Mouse (Mus musculus) frontal cortex, adult (tissue): ENCODE data around the gene Wnt2b.

Source experiments
- ATAC-seq: cut with Nextera tagmentation; 2 replicates; pipeline ENCODE4 v1.9.2; 2017; ENCODE audit warnings: mild to moderate bottlenecking, moderate library complexity, mixed read lengths; ENCODE audit not compliant: low TSS enrichment

The Wnt2b gene

GRCm38 (mm10) chr3:104963331-104964276, 1.9 kb upstream of the Wnt2b start:
- ATAC-seq: no peak

DNA sequence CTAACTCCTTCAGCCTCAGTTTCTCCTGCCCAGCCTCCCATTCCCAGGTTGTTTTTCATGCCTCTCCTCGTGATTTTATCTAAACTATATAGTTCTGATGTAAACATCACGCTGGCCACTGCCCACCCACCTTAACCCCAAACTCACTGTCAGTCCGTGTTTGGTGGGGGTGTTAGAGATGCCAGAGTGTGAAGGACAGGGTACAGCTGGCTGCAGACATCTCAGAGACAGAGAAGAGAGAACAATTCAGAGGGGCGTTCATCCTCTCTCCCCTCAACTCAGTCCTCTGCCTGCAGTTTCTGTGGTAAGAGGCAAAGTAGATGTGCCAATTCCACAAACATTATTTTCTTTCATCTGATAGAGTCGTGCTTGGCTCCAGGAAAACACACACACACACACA, 1.1 kb upstream of the Wnt2b start:
- ATAC-seq: no peak

- ATAC-seq: no peak
These were observed 455 bp upstream of the Wnt2b start for GRCm38 (mm10) chr3:104962141-104962611.

DNA sequence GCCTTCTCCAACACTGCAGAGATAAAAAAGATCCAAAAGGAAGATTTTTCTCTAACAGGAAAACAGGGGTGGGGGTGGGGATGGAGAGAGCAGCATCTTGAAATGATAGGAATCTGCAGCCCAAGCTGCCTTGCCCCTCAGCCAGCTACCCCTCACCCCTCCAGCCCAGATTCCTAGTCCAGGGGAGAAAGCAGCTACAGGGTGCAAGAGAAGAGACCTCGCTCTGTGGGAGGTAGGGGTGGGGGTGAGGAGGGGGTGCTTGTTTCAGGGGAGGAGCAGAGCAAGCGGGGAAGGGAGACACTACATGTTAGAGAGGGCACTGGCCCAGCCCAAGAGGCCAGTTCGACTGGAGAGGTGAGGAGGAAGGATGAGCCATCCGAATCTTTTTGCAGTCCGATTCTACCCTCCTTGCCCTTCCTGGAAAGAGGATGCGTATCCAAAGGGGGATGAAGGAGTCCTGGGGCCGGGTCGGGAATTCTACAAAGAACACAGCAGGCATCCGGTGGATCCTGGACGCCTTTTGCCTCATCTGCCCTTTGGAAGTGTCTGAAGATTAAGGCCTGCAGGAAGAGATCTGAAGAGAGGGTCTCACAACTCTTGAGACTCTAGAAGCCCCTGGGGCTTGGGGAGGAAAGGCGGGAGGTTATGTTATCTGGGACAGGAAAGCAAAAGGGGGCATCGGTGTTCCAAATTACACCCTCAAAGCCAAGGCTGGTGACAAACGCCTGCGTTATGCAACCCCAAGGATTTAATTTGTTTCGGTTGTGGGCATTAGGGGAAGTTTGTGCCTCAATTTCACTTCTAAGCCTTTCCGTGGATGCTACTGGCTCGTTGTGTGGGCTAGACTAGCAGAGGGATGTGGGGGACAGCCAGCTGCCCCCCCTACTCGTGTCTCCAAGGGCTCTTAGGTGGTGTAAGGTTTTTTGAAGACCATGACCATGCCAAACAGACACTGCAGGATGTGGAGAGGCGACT, 1.4 kb downstream of the Wnt2b start:
- ATAC-seq: no peak

GRCm38 (mm10) chr3:104956131-104956581, 5.6 kb downstream of the Wnt2b start:
- ATAC-seq: no peak

- ATAC-seq: no peak
These were observed 7.2 kb downstream of the Wnt2b start for GRCm38 (mm10) chr3:104954551-104954950.

DNA sequence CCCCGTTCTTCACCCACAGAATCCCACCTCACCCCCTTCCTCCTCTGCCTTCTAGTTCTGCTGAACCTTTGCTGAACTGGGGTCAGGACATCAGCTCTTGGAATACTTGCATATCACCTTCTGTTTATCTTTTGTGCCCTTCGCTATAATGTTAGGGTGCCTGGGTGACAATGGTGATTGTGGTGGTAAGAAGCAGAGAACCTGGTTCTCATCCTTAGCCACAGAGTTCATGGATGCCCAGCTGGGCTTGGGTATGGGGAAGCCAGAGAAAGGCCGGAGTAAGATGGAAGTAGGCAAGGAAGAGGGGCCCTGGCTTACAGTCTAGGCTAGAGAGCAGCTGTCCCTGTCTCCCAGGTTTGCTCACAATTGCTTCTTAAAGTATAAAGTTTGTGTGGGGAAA, 7.6 kb downstream of the Wnt2b start:
- ATAC-seq: no peak

DNA sequence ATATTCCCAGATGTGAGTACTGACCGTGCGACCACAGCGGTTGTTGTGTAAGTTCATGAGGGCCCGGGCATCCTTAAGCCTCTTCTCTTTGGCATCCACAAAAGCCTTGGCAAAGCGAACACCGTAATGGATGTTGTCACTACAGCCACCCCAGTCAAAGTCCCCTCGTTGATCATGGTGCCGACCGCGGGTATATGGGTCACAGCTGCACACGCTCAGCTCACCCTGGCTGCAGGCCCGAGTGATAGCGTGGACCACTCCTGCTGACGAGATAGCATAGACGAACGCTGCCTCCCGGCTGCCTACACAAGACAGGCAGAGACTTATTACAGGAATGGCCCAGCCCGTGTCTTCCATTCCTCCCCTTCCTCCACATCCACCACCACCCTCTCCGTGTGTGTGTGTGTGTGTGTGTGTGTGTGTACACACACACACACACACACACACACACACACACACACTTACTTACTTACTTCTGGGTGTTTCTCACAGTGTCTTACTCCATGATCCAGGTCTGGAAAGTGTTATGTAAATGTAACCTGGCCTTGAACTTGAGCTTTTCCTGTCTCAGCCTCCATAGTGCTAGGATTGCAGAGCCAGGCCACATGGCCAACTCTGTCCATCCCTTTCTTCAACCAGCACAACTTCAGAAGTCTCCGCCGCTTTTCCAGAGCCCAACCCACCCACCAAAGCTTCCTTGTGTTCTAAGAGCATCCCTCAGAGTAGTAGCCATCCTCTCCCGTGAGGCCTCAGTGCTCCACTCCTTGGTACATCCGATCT, 8.6 kb downstream of the Wnt2b start:
- no peak for ATAC-seq

DNA sequence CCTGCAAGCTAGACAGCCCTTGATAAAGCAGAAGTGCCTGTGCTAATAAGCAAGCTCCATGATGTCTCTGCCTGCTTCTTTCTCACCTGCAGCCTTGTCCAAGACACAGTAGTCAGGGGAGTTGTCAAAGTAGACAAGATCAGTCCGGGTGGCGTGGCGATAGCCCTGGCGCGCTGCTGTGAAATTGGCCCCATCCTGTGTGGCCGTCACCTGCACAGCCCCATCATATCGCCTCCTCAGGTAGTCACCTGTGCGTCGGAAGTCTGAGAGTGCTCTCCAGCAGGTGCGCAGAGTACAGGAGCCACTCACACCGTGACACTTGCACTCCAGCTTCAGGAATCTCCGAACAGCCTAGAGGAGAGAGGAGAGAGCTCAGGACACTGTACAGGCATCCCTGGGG, 10.8 kb downstream of the Wnt2b start:
- no peak for ATAC-seq

DNA sequence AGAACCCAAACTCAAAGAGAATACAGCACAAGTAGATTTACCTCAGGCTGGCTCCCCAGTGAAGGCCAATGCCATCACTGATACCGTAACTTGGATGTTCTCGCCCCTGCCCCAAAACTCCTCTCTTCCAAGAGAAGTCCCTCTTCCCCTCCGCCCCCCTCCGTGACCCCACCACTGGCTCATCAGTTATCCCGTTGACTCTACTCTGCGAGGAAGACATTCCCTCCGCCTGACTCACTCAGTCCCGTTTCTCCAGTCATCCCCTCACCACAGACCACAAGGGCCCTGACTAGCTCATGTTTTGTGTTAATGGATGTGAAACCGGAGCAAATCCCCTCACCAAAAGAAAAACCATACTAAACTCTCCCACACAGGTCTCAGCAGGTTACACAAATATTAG, 16.8 kb downstream of the Wnt2b start:
- ATAC-seq: no peak

GRCm38 (mm10) chr3:104943333-104943732, 18.4 kb downstream of the Wnt2b start:
- ATAC-seq: no peak

DNA sequence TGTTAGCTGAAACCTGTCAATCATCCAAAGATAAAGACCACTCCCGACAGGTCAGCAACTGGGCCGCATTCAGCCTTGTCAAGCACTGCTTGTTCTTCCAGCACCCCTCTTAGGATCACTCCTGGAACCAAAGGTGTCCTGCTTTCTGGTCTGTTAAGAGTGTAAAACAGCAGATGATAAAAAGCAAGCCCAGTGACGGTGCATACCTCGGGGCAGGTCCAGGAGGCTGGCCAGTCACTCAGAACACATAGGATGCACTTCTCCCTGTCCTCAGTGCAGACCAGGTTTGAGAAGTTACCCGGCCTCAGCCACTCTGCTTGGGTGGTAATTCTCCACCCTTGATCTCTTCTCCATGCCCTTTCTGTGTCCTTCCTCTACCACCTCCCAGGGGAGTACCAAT, 19.0 kb downstream of the Wnt2b start:
- no peak for ATAC-seq

- no peak for ATAC-seq
These were observed 21.0 kb downstream of the Wnt2b start for GRCm38 (mm10) chr3:104940691-104941090.

DNA sequence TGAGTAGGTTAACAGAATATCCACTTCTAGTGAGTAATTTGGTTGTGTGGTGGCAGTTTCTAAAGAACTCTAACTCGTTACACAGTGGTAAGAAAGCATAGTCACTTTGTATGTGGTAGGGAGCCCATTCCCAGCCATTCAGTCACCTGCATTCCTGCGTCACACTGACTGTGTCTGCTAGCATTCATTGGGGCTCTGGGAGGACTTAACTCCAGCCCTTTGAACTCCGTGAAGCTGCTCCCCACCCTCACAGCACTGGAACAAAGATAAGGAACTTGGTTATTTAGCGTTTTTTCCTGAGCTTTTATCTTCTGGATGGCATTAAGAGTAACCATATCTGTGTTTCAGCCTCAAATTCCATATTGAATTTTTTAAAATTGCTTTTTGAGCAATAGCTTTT, 23.4 kb downstream of the Wnt2b start:
- no peak for ATAC-seq

- no peak for ATAC-seq
These were observed 23.9 kb downstream of the Wnt2b start for GRCm38 (mm10) chr3:104937728-104938305.

- peak; percentile 66 for ATAC-seq
These were observed 32.3 kb downstream of the Wnt2b start for GRCm38 (mm10) chr3:104929385-104929784.

DNA sequence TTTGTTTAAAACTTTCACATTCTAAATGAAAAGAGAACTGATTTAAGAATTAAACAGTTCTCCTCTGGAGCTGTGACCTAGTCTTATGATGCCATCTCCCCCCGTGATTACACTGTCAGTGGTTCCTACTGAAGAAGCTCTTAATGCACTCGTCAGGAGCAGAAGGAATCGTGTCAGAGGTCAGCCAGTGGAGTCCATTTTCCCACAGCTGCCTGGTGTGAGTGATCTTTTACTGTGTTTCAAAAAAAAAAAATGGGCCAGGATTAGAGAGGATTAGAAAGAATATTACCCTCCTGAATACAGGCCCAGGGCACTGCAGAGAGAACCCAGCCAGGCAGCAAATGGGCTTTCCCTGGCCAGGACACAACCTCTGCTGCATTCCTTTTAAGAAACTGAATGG, 46.7 kb downstream of the Wnt2b start:
- ATAC-seq: no peak

DNA sequence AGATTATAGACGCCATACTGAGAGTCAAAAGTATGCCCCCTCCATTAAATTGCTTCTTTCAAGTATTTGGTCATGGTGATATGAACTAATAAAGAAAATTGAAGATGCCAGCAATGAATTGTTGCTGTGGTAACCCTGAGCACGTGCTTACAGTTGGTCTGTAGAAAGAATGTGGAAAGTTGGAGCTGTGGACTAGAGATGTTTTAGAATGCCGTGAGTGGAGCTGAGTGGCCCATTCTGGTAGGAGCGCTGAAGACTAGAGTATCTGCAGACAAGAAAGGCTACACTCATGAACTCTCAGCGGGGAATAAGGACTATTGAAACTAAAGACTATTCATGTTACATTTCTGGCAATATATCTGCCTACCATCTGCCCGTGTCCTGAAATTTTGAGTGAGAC, 52.5 kb downstream of the Wnt2b start:
- ATAC-seq: no peak

GRCm38 (mm10) chr3:104906007-104906406, 55.7 kb downstream of the Wnt2b start:
- peak; percentile 90 for ATAC-seq

- ATAC-seq: peak; percentile 94
These were observed 56.3 kb downstream of the Wnt2b start for GRCm38 (mm10) chr3:104905389-104905788.

DNA sequence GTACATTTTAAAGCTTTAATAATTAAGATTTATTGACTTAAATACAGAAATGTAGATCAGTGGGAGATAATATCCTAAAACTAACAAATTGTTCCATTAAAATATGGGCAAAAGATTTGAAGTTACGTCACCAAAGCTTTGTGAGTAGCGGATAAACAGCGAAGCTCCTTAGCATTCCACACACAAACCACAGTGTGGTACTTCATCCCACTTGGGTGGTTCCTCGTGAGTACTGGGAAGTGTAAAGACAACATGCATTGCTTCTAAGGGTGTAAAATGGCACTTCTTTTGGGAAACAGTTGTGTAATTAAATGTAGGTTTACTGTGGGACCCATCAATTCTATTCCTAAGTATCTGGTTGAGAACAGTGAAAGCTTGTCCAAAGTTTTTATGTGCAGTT, 60.6 kb downstream of the Wnt2b start:
- ATAC-seq: no peak
